Mouse (Mus musculus): ENCODE data around the gene BC049715.

The BC049715 gene

DNA sequence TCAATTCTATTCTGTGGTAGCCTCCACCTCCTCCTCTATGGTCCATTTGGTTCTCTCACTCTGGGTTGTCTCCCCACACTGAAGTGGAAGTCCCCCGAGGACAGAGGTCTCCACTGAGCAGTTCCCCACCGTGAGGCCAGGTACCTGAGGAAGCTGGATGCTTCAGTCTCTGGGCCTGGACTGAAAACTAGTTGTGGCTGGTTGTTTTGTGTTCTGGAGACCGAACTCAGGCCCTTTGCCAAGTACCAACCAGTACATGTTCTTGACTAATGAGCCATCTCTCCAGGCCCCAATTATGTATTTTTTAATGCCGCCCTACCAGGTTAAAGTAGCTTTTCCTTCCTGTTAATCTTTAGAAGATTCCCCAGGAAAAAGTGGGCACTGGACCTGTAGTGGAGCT lies 24.9 kb downstream of the BC049715 start:
- peak; percentile 38 for DNase-seq

DNA sequence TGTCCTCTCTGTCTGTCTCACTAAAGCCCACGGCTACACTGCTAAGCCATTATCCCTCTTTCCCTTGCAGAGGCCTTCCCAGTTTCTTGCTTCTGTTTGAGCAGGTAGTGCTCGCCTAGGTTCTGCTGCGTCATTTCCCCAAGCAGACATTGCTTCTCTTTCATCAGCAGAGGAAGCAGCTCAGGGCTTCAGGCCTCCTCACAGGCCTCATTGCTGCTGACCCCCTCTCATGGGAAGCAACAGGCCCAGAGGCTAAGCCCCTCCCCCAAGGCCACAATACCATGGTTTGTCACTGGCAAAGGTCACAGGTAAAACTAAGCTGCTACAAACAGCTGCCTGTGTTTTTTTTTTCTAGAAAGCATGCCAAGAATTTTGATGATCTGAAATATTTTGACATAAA lies 25.3 kb downstream of the BC049715 start:
- DNase-seq, result peak; percentile 52

DNA sequence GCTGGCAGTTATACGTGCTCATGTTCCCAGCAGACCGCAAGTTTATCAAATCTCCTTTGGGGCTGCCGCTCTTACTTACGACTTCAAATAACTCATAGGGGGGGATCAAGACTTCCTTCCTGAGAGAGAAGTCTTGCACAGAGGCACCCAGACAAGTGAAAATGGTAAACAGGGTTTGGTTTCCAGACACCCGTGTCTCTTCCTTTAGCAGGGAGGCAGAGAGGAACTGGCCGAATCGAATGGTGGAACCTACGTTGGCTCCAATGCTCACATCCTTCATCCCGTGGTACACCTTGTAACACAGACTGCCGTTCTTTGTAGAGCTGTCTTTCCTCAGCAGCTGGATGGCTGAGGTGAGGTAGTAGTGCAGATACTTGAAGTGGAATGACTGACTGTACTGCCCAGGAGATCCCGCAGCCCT lies 26.9 kb downstream of the BC049715 start:
- no peak for DNase-seq

DNA sequence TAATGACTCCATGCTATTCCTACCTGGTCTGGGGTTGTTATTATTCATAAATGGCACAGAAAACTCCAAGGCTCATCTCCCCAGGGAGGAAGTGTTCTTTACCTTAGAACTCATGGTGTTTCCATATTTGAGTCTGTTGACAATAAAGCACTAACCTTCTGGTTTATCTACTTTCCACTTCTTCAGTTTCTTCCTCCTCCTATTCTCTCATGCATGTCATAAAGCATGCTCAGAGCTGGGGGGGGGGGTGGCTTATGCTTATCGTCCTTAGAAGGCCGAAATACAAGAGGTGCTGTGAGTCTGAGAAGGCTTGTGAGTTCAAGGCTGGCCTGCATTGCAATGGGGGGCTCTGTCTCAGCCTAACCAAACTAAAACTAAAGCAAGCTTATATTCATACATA lies 27.8 kb downstream of the BC049715 start:
- no peak for DNase-seq

DNA sequence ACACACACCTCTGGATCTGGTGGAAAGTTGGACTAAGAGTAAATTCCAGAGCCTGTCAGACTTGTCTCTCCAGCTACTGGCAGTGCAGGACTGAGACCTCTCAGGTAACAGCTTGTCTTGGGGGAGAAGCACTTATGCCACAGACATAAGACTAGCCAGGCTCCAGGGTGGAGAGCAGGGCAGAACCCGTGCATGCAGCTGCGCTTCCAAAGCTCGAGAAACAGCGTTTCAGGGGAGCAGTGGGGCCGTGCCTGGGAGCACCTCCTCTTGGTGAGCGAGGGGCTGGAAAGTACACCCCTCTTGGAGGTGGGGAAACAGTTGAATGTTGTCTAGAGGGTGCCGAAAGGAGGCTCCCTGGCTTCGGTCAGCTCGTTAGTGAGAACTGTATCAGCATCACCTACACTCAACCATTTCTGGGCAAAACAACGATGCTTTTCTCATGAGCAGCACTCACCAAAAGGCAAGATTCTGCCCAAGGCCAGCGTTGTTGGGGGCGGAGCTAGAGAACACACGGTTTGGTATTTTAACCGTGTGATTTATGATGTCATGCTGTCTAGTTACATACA lies 28.7 kb downstream of the BC049715 start:
- DNase-seq, result no peak

DNA sequence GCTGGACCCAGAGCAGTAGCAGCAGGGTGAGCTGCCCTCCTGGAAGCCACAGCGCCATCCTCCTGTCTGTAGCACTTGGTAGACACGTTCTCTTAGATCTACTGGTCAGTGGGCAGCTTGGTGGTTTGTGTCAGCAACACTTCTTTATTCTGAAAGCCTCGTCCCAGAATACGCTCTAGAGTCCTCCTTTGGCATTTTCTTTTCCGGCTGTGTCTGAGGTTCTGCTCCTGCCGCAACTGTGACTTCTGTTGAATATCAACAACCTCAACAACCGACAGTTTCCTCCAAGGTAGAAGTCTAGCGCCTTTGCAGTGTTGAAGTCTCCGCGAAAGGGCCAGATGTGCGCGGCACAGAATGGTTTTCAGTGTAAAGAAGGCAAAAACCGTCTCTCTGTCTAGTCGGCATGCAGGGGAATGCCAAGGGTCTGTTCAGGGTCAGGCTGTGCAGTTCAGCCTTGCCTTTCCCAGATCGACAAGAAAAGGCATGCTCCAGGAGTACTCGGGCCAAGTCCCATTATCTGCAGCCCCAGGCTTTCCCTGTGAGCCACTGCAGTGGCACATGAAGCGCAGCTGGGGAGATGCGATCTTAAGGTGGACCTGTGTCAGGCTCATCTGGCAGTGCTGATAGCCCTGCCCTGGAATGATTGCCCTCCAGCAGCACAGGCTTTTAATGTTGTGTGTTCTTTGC lies 29.9 kb downstream of the BC049715 start, which contains the start of gene Art4:
Gene Art4, minus strand, starts transcription at position 548 of the 687 bp plus-strand sequence.
- peak; percentile 48 for DNase-seq

DNA sequence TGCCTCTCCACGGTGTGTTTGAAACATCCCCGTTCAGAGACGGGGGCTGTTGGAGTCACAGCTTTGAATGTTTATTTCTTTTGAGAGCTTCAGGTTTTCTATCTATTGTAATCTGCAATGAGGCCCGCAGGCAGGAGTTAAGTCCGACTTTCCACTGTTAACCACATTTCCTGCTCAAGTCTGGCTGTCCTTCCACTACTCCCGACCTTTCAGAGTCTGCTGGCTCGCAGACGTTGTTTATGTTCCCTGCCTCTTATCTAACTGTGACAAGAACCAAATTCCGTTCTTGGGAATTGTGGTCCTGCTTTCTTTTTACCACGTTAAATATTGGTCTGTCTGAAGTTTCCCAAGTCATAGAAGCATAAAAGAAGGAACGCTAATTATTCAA lies 30.4 kb downstream of the BC049715 start:
- peak; percentile 64 for DNase-seq

DNA sequence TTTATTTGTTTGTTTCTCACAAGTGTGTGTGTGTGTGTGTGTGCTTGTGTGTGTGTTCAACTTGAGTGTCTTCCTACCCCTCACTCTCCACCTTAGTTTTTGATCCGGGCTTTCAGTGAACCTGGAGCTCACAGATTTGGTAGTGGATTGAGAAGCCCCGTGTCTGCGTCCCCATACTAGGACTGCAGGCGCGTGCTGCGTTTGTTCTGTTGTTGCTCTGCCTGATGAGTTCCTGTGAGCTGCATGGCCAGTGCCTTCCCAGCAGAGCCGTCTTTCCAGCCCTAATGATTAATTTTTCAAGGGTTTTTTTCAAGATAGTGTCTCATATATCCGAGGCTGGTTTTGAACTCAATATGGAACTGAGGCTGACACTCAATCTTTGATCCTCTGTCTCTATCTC lies 31.0 kb downstream of the BC049715 start:
- peak; percentile 42 for DNase-seq

DNA sequence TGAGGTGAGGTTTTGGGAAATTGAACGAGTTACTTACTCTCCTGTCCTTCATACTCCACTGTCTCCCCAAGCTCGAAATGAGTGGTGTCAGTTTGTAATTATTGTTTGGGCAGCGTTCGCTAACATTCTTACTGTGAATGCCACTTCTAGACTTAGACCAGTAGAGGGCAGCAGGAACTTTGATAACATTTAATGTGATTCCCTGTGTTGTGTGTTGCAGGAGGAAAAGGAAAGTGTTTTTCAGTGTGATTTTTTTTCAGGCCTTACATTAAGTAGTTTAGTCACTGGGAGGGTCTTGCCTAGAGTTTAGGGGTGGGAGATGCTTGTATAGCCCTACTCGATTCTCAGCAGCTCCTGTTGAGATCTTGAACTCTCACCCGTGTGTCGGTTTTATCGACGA lies 33.6 kb downstream of the BC049715 start:
- peak; percentile 40 for DNase-seq

DNA sequence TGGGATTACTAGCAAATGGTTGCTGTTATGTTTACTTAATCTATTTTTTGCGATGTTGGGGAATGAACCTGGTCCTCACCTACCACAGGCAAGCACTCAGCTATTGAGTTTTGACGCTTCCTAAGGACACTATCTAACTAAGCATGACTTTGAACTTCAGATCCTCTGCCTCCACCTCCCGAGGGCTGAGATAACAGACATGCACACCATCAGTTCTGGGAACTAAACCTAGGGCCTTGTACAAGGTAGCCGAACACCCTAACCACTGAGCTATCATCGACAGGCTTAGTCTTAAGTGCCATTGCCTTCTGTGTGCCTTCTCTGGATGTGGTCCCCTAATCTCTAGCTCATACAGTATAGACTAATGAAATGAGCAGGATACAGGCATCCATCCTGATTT lies 37.9 kb downstream of the BC049715 start:
- no peak for DNase-seq

DNA sequence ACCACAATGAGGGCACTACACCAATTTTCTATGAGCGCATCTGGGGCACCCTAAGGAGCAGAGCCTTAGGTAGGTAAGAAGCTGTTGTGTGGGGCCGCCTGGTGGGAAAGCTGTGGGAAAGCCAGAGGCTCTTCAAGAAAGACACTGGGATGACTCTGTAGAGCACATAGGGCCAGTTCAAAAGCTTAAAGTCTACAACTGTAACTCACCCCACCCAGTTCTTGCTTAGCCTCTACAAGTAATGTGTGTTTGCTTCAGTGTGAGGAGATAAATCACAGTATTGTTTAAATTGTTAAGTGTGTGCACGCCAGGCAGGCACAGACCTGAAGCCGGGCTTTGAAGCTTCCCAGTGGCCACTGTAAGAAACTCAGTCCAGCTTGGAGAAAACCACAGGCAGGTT lies 38.7 kb downstream of the BC049715 start:
- no peak for DNase-seq

DNA sequence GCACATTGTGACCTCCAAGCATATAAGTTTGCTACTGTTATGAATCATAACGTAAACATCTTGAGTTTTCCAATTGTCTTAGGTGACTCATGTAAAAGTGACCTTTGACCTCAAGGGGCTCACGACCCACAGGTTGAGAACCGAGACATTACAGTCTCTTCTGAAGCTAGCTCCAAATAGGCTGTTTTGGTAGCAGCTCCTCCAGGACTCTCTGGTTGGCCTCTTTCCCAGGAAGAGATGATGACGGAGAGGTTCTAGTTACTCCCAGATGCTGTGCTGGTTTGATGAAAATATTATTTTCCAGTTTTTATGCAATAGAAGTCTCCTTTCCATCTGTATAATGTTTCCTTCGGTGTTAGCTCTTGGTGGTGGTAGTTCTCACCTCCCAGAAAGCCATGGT lies 41.5 kb downstream of the BC049715 start:
- DNase-seq, result no peak

DNA sequence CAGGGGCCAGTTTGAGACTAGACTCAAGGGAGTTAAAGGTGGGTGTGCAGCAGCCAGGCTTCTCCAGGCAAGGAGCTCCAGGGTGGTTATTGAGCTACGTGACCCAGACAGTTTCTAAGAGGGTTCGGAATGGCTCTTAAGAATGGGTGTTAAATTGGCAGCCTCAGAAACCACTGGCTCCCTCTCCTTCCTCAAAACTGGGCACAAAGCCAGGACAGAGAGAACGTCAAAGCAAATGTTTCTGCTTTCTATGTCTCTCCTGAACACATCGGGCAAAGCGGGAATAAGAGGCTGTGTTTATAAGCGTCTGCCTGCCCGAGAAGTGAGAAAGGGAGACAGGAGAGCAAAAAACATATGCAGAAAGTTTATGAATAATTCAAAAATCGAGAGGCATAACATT lies 47.2 kb downstream of the BC049715 start:
- peak; percentile 48 for DNase-seq

DNA sequence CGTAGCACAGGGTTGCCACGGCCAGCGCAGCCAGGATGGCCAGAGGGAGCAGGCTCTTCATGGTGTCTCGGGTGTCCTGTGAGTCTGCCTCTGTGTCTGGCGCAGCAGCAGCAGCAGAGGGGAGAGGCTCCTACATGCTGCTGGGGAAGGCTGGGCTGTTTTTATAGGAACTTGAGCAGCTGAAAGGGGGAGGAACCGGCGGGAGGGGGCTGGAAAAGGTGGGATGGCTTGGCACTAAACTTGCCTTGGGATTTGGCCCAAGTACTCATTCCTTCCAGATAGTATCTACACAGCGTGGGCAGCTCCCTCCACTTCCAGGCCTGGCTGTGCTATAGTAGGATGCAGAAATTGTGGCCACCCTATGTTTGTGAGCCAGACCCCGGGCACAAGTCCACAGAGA lies 48.2 kb downstream of the BC049715 start, which contains the start of gene Mgp:
Gene Mgp, minus strand, starts transcription at position 154 of the 400 bp plus-strand sequence.
- DNase-seq, result peak; percentile 66

DNA sequence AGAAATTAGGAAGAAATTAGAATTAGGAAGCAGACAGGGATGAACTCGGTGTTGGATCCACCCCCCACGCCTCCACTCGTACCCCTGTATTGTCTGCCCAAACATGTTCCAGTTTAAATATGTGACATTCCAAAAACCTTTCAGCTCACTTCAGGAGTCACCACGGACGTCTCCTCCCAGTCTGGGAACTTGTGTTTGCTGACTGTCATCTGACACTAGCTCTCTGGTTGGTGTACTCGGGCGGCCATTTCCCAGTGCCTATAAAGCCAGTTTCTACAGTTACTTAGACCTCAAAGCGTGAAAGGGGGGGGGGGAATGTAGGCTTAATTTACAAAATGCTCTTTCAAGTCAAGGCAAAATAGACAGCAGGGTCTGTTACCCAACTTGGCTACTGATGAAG lies 54.3 kb downstream of the BC049715 start:
- no peak for DNase-seq

DNA sequence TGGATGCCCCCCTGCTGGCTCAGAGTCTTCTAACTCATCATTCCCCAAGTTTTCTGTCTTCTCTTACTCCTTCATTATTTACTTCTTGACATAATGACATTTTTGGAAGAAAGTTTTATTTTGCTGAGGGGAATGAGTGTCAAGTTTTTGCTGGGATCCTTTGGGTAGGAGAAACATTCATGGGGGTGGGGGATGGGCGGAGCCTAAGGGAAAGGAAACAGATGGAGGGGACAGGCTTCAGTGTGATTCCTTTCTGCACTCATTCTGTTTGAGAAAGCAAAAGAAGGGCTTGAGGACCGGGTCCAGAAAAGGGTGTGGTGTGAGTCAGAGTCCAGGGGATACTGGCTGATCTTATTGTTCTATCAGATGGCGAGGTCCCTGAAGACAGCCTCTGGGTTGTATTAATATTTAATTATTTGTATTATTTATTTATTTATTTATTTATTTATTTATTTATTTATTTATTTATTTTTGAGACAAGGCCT lies 56.0 kb downstream of the BC049715 start:
- peak; percentile 80 for DNase-seq

DNA sequence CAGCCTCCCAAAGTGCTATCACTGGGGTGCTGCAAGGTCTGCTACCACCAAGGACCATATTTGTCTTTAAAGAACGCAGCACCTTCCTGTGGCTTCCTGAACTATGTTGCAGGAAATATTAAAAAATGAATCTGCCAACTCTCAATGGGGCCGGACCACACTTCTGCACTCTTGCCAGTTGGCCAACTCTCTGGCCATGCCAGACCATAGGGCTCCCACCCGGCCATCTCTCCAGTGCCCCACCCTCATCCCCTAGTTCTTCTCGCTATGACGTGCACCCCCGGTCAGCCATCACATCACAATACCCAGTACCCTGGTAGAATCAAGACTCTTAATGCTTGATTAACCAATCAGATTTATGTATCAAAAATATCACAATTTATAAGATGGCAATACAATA lies 56.5 kb downstream of the BC049715 start:
- no peak for DNase-seq

DNA sequence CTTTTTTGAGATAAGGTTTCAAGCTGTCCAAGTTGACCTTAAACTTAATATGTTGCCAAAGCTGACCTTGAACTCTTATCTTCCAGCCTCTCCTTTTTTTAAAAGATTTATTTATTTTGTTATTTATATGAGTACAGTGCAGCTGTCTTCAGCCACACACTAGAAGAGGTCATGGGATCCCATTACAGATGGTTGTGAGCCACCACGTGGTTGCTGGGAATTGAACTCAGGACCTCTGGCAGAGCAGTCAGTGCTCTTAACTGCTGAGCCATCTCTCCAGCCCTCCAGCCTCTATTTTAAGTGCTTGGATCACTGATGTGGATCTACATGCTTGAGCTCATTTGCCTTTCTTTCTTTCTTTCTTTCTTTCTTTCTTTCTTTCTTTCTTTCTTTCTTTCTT lies 57.3 kb downstream of the BC049715 start:
- DNase-seq, result peak; percentile 49

DNA sequence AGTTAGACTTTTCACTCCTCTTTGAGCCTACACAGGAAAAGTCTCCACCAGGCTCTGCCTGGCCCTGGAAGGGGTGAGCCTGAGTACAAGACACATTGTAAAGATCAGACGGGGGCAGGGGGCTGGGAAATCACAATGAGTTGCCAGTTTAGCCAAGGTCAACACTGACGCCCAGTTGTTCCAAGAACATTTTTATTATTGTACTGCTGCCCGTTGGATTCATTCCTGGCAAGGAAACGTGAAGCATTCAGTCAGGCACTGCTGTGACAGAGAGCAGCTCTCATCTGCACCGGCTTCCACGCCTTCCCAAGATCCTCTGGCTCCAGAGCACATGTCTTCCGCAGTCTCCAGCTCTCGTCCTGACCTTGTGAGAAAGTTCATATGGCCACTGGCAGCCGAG lies 60.4 kb downstream of the BC049715 start:
- peak; percentile 78 for DNase-seq

DNA sequence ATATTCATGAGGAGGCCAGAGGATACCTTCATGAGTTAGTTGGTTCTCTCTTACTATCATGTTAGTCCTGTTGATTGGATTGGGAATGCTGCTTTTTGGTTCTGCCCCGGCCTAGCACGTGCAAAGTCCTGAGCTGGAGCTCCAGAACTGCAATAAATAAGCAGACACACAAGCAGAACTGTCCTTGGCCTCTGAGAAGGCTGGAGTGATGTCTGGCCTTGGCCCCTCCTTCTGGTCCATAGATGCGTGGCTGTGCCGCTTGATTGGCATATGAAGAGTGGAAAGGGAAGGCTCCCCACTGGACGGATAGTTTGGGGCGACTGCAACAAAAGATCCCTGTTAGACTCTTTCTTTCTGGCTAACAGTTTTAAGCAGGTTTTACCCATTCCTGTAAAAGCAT lies 61.6 kb downstream of the BC049715 start:
- DNase-seq, result no peak

DNA sequence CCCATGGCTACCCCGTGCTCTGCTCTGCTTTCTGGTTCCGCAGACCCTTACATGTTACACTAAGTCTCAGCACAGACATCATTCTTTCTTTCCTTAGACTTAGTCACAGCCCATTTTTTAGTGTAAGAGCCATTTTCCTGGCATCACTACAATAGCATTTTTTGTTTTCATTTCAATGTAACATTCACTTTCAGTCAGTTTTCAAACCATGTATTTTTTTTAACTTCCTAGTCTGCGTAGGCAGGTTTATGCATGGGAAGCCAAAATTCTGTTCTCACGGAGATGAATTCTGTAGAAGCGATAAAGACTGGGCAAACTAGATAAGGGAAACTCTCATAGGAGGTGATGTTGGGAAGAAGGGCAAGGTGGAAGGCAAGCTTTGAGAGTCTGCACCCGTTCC lies 62.1 kb downstream of the BC049715 start:
- DNase-seq, result no peak

Data from kidney, postnatal 10 days (tissue).